Mouse (Mus musculus) hindbrain, postnatal 0 days (tissue): Measurements from ENCODE around the gene Slc25a17. TPM values are rescaled to one million over a fixed set of nuclear protein-coding genes. Genes with fewer than 3 reads are reported as not detected.

Source experiments
- ATAC-seq: fragments of 200-750 bp; cut with Nextera tagmentation; 2 replicates; pipeline ENCODE4 v1.8.0; 2017; ENCODE audit warnings: mild to moderate bottlenecking, moderate TSS enrichment, moderate library complexity
- DNase-seq: peaks from one replicate; pipeline ENCODE4 v3.0.0-alpha.2; 2015; ENCODE audit warnings: low spot score
- H3K27ac ChIP-seq: fragments of 300-500 bp; sonication (generic); 2 replicates; pipeline ENCODE4 v1.5.1; 2014; ENCODE audit warnings: mild to moderate bottlenecking
- H3K27me3 ChIP-seq: fragments of 300-500 bp; sonication (generic); 2 replicates; pipeline ENCODE4 v1.6.1; 2014; ENCODE audit warnings: low read length, mixed read lengths; ENCODE audit not compliant: insufficient read depth
- H3K36me3 ChIP-seq: fragments of 300-500 bp; sonication (generic); 2 replicates; pipeline ENCODE4 v1.6.1; 2014; ENCODE audit warnings: low read length, mixed read lengths; ENCODE audit not compliant: insufficient read depth
- H3K4me1 ChIP-seq: fragments of 300-500 bp; sonication (generic); 2 replicates; pipeline ENCODE4 v1.6.1; 2014; ENCODE audit warnings: antibody characterized with exemption, low read length, mixed read lengths; ENCODE audit not compliant: insufficient read depth
- H3K4me2 ChIP-seq: fragments of 300-500 bp; sonication (generic); 2 replicates; pipeline ENCODE4 v1.6.1; 2014; ENCODE audit warnings: low read depth, mild to moderate bottlenecking, low read length, moderate library complexity, mixed read lengths
- H3K4me3 ChIP-seq: fragments of 300-500 bp; sonication (generic); 2 replicates; pipeline ENCODE4 v1.5.1; 2014; ENCODE audit warnings: low read length
- H3K9ac ChIP-seq: fragments of 300-500 bp; sonication (generic); replicated peaks from 2 replicates; pipeline ENCODE4 v1.6.1; 2014; ENCODE audit warnings: mild to moderate bottlenecking, low read length, moderate library complexity, mixed read lengths
- H3K9me3 ChIP-seq: fragments of 300-500 bp; sonication (generic); 2 replicates; pipeline ENCODE4 v1.6.1; 2016; ENCODE audit warnings: low read length, mixed read lengths
- CTCF ChIP-seq: IDR thresholded peaks from 2 replicates; pipeline ENCODE4 v1.5.1; 2016; ENCODE audit warnings: antibody characterized with exemption, control low read depth, low read depth
- WGBS: fragments of 180-500 bp; shearing (Covaris S2); extraction: QIAGEN DNeasy Blood & Tissue Kit; methylation state at CpG from one replicate; pipeline ENCODE4 v1.1.7; 2014; 5-methylcytosine and 5-hydroxymethylcytosine counted together
- polyA plus RNA-seq: library from polyadenylated mRNA; unstranded; fragments of >200 nt; fragmentation: Nextera tagmentation; extraction: Ambion mirVana; gene quantifications from 2 replicates; pipeline ENCODE4 v1.2.1, GENCODE M21; 2015
- total RNA-seq: library from RNA; depleted of rRNA; stranded (reverse); fragments of >200 nt; gene quantifications from 2 replicates; pipeline ENCODE4 v1.2.3, GENCODE M21; 2014

Slc25a17 gene
- total and polyA plus RNA-seq, 2 experiments from 2014 or later: 66.3 to 110 TPM

DNA sequence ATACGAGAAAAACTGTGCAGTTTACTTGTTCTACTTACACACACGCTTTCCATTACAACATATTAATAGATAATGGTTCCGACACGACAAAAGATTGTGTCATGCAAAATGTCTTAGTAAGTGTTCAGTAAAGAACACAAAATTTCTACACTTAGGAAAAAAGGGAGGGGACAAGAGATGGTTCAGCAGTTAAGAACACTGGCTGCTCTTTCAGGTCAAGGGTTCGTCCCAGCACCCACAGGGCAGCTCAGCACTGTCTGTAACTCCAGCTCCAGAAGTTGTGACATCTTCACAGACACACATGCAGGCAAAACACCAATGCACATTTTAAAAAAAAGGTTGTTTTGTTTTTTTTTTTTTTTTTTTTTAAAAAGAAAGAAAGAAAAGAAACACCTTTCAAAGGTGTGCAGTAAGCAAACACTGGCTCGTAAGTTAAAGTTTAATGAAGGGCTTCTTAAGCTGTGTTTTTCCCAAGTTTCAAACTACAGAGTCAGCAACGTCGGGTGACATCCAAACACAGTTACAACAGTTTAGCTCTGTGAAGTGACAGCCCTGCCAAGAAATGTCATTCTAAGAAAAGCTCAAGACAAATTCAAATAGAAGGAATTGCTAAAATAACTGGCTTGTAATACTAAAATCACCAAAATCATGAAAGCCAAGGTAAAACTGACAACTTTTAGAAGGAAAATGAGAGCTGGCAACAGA, 33.8 kb upstream of the Slc25a17 start:
- H3K4me2 ChIP-seq: no peak overlapping the region
- no peak for TF ChIP-seq CTCF
- 86% methylated on average over 8 of the region's 8 CpGs for WGBS
- DNase-seq: no peak
- H3K4me1 ChIP-seq: no peaks in the 10 kb centered on the region
- no peak overlapping the region for H3K9ac ChIP-seq
- H3K9me3 ChIP-seq: no peaks in the 10 kb centered on the region
- ATAC-seq: no peak
- H3K36me3 ChIP-seq: peaks cover 12% of the 10 kb centered on the region
- no peak overlapping the region for H3K4me3 ChIP-seq
- no peaks in the 10 kb centered on the region for H3K27me3 ChIP-seq
- H3K27ac ChIP-seq: no peak overlapping the region

- ATAC-seq (no peak), DNase-seq (no peak)
- H3K4me2 ChIP-seq: no peak overlapping the region
- H3K4me1 ChIP-seq: no peaks in the 10 kb centered on the region
- H3K9ac ChIP-seq: no peak overlapping the region
- no peak overlapping the region for H3K27ac ChIP-seq
- TF ChIP-seq CTCF: no peak
- no peaks in the 10 kb centered on the region for H3K9me3 ChIP-seq
- H3K27me3 ChIP-seq: no peaks in the 10 kb centered on the region
- H3K36me3 ChIP-seq: peaks cover 14% of the 10 kb centered on the region
- H3K4me3 ChIP-seq: no peak overlapping the region
Measured at GRCm38 (mm10) chr15:81392997-81393396, 32.4 kb upstream of the Slc25a17 start.

- ATAC-seq: no peak
- no peaks in the 10 kb centered on the region for H3K9me3 ChIP-seq
- TF ChIP-seq CTCF: peak; percentile 33
- no peaks in the 10 kb centered on the region for H3K4me1 ChIP-seq
- no peaks in the 10 kb centered on the region for H3K27me3 ChIP-seq
- no peak overlapping the region for H3K4me3 ChIP-seq
- no peak overlapping the region for H3K9ac ChIP-seq
- DNase-seq: no peak
- WGBS: 97% methylated on average over 5 of the region's 5 CpGs
- H3K27ac ChIP-seq: no peak overlapping the region
- H3K36me3 ChIP-seq: peaks cover 38% of the 10 kb centered on the region
- no peak overlapping the region for H3K4me2 ChIP-seq
Measured at GRCm38 (mm10) chr15:81386327-81386726, 25.7 kb upstream of the Slc25a17 start.

- Histone ChIP-seq H3K4me2 (no peak overlapping the region), H3K27ac (no peak overlapping the region), H3K9me3 (no peaks in the 10 kb centered on the region), H3K4me1 (no peaks in the 10 kb centered on the region), H3K4me3 (no peak overlapping the region), H3K27me3 (no peaks in the 10 kb centered on the region), H3K36me3 (peaks cover 26% of the 10 kb centered on the region), H3K9ac (no peak overlapping the region)
- ATAC-seq (no peak), DNase-seq (no peak)
- no peak for TF ChIP-seq CTCF
- 91% methylated on average over 2 of the region's 2 CpGs for WGBS
Measured at GRCm38 (mm10) chr15:81378845-81379244, 18.2 kb upstream of the Slc25a17 start.

- TF ChIP-seq CTCF: no peak
- Histone ChIP-seq H3K27me3 (no peaks in the 10 kb centered on the region), H3K36me3 (peaks cover 46% of the 10 kb centered on the region), H3K27ac (no peak overlapping the region), H3K4me1 (no peaks in the 10 kb centered on the region), H3K9ac (no peak overlapping the region), H3K4me2 (no peak overlapping the region), H3K9me3 (no peaks in the 10 kb centered on the region), H3K4me3 (no peak overlapping the region)
- ATAC-seq (no peak), DNase-seq (no peak)
- 92% methylated on average over 11 of the region's 11 CpGs for WGBS
Measured at GRCm38 (mm10) chr15:81374621-81375020, 14.0 kb upstream of the Slc25a17 start.

GRCm38 (mm10) chr15:81370356-81370755, 9.7 kb upstream of the Slc25a17 start:
- Histone ChIP-seq H3K27ac (no peak overlapping the region), H3K4me3 (no peak overlapping the region), H3K4me2 (no peak overlapping the region), H3K4me1 (no peaks in the 10 kb centered on the region), H3K36me3 (peaks cover 52% of the 10 kb centered on the region), H3K9me3 (no peaks in the 10 kb centered on the region), H3K27me3 (no peaks in the 10 kb centered on the region), H3K9ac (no peak overlapping the region)
- DNase-seq (no peak), ATAC-seq (no peak)
- 82% methylated on average over 1 of the region's 1 CpGs for WGBS
- TF ChIP-seq CTCF: no peak

GRCm38 (mm10) chr15:81368601-81369000, 8.0 kb upstream of the Slc25a17 start:
- Histone ChIP-seq H3K9me3 (no peaks in the 10 kb centered on the region), H3K27ac (no peak overlapping the region), H3K4me3 (no peak overlapping the region), H3K27me3 (no peaks in the 10 kb centered on the region), H3K4me2 (no peak overlapping the region), H3K9ac (no peak overlapping the region), H3K36me3 (peaks cover 60% of the 10 kb centered on the region), H3K4me1 (no peaks in the 10 kb centered on the region)
- TF ChIP-seq CTCF: no peak
- WGBS: 94% methylated on average over 1 of the region's 1 CpGs
- ATAC-seq (no peak), DNase-seq (no peak)
